Mouse (Mus musculus) cerebellum, adult 11 months (tissue): ENCODE results near the gene Gm49318.
"Not testable (repeated sequence)": the region's sequence is repeated elsewhere in the genome, so short reads cannot be mapped to it uniquely, and the experiment has no call there.

ENCODE experiments used
- DNase-seq: peaks from one replicate; pipeline ENCODE4 v3.0.0; 2022

Gene Gm49318

DNA sequence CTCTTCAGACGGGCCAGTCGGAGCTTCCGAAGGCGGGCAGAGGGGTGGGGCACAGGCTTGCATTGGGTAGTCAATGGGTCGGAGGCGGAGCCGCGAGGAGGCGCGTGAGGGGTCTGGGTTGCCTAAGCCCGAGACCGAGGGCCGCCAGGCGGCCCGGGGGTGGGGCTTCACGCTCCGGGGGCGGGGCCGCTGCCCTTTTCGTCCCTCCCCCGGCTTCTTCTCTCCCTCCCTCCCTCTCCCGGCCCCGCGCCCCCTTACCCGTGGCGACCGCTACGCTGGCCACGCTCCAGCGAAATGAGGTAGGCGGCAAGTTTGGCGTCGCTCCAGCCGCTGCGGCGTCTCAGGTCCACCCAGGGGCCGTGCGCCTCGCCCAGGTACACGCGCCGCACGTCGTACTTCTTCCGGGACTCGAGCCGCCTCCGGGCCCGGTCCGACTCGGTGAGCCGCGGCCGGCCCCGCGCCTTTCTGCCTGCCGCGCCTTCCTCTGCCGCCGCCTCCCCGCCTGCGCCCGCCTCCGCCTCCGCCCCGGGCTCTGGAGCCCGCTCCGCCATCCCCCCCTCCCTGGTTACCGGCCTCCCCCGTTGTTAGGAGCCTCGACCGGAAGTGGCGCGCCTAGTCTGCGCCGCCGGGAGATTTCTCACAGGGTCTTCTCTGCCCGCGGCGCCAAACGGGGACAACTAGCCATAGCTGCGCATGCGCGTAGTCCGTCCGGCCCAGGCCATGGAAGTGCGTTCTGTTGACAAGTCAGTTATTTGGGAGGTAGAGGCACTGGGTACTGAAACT is at the start of gene Gm49318, which contains the start of gene Zfp653:
Gene Gm49318 (minus strand): TSS at position 469 of the 783 bp plus-strand sequence.
Gene Zfp653 (minus strand): TSS at position 586 of the 783 bp plus-strand sequence.
- DNase-seq = peak; percentile 97

DNA sequence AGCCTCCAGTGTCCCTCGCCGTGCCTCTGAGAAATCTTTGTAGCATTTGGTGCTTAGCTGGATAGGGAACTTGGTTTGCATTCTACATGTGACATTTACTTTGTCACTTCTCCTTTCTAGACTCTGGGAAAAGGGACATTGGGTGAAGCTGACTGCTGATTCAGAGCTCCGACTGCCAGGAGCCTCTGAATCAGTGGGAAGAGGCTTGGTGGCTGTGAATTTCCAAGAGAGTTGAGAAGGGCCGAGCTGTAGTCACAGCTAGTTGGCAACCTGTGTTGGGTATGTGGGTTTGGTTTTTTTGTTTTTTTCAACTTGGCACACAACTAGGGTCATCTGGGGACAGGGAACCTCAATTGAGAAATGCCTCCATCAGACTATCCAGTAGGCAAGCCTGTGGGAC is 48.5 kb upstream of the Gm49318 start:
- no peak for DNase-seq

DNA sequence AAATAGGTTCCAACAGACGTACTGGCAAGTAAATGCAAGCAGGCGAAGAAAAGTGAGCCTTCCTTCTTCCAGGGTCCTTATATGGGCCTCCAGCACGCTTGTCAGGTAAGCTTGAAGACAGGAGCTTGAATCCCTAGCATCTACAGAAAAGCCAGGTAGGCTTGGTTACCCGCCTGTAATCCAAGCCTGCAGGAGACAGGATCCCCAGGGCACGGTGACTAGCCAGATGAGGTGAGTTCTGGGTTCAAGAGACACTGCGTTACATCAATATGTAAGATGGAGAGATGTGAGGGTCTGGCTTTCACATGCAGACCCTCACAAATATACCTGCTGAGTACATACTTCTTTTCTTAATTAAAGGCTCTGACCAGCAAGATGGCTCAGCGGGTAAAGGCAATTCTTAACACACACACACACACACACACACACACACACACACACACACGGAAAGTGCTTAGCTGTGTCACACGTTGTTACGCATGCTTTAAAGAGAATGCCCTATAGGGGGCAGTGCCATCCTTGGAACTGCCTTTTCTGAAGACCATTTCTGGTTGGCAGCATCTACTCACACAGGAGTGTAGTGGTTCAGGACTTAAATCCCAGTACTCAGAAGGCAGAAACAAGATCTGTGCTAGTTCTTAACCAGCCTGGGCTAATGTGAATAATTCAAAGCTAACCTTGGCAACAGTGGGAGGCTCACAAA is 46.8 kb upstream of the Gm49318 start:
- peak; percentile 61 for DNase-seq

DNA sequence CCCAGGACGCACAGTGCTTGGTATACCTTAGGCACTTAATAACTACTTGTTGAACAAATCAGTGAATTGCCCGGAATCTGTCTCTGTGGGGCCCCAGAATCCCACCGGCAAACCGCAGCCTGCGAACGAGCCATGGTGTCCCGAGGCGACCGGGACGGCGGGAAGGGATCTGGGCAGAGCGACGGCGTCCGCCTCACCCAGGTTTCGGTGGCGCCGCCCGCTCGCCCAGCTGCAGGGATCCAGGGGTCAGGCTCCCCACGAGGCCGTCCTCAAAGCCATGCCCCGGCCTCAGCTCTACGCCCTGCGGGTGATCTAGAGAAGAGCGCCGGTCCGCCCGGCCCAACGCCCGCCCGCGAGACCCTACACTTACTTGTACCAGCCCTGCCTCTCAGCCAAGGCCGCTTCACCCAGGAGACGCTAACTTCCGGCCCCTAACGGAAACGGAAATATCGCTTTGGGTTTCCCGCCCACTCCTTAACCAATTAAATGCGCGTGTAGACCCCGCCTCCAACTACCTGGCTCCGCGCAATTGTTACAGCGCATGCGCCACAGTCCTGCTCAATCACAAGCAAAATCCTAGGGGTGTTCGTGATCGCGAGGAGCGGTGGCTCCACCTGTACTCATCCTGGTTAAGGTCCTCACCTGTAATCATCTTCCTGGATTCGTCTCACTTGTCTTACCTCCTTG is 45.8 kb upstream of the Gm49318 start, which contains the start of gene Elof1:
Gene Elof1 (minus strand): TSS at position 433 of the 687 bp plus-strand sequence.
- DNase-seq = peak; percentile 96

DNA sequence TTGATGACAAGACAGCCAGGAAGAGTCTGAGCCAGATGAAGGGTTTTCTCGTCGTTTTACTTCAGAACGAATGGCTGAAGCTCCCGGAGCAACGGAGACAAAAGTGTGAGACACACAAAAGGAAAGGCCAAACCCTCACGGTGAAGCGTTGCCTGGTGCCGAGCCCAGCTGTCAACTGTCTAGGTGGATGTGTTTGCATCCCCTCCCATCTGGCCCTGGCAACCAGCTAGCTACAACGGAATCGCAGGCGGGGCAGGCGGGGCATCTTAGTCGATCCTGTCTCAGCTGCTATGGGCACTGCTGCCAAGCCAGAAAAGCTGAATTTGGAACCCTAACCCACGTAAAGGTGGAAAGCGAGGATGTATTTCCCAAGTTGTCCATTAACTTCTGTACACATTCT is 45.0 kb upstream of the Gm49318 start:
- peak; percentile 20 for DNase-seq

DNA sequence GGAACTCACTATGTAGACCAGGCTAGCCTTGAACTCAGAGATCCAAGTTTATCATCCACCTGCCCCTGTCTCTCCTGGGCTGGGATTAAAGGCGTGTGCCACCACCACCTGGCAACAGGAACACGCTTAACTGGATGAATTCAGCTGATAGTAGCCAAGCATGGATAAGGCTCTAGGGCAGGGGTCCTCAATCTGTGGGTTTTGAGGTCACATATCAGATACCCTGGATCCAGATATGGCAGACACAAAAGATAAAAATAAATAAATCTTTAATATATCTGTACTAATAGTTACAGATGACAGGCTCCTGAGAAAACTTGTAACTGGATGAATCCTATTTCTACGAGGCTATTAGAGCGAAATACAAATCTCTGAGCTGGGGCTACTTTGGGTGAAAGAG is 44.6 kb upstream of the Gm49318 start:
- DNase-seq = no peak

DNA sequence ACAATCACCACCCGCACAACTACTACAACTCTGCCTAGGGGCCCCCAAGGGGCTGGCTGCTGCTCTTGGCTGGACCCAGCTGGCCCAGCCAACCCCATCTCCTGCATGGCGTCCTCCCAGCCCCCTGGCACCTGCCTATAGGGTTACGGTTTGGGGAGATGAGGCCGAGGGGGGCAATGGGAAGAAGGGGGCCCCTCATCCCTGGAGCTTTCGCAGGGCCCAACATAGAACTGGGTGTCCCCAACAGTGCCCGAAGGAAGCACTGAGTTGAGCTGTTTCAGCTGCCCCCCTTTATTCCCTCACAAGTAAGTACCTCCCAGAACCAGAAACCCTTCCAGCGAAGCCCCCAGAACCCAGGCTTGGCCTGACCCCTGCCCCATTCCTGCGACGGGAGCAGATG is 37.1 kb upstream of the Gm49318 start:
- DNase-seq = no peak

DNA sequence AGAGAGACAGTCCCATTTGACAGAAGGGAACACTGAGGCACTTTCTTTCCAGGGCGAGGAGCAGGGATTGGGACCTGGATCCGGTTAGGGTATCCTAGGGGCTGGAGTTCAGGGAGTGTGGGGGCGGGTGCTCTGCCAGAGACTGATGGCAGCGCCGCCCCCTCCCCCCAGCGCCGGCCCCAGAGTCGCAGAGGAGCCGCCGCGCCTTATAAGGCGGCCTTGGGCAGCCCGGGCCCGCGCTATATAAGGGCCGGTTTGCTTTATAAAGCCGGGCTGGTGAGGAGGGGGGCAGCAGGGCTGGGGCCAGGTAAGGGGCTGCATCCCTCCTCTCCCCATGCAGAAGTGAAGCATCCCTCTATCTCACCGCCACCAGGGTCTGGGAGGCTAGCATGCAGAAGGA is 28.9 kb upstream of the Gm49318 start:
- no peak for DNase-seq

DNA sequence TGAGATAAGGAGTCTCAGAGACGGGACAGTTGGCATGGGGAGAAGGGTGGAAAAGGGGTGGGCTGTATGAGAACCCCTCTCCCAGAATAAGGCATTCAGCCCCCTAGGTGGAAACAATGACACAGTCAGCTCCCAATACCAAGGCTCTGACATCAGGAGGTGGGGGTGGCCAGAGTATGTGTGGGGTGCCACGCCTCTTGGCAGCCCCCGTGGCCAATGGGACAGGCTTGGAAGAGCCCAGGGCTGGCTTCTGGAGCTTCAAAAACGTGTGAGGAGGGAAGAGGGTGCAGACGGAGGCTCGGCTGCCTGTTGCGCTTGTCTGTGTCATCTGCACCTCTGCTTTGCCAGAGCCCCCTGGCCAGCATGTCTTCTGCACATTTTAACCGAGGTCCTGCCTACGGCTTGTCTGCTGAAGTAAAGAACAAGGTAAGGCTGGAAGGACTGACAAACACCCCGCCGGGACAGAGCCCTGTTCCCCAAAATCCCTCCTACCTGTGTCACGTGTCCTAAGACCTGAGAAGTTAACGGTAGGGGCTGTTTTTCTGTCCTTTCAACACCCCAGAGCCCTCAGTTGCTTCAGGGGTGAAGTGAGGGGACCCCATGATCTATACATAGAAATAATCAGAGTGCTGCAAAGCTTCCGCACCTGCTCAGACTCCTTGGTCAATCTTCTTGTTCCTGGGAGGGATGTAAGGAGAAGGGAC is 28.1 kb upstream of the Gm49318 start, which contains the start of gene Cnn1:
Gene Cnn1 (plus strand): TSS at position 224 of the 704 bp plus-strand sequence.
- no peak for DNase-seq

DNA sequence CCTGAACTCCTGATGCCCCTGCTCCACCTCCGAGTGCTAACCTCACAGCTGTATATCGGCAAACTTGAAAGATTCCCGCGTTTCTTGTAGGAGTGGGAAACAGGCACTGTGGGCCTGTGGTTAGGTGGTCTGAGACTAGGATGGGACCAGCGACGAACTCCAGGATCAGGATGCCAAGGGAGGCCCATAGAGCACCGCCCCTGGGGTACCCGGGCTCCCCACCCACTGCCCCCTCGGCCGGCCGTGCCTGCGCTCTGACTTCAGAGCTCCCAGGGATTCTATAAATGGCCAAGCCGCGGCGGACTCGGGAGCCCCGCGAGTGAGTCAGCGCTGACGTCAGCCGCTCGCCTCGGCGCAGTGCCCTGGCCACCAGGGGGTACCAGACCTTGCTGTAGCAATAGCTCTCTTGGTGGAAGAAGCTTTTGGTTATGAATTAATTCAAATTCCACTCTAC is 24.8 kb upstream of the Gm49318 start:
- DNase-seq = peak; percentile 77

DNA sequence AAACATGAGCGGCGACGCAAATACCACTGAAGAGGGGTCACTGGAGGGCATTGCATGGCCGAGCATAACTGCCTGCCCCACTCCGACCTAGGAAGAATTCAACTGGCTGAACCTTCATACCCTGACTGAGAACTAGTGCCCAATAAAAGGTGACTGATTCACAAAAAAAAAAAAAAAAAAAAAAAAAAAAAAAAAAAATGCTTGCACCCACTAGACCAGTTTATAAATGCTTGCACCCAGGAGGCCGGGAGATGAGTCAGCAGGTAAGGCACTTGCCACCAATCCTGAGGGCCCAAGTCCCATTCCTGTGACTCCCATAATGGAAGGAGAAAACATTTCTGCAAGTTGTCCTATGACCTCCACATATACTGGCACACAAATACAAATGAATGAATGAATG is 21.7 kb upstream of the Gm49318 start:
- DNase-seq = no peak

DNA sequence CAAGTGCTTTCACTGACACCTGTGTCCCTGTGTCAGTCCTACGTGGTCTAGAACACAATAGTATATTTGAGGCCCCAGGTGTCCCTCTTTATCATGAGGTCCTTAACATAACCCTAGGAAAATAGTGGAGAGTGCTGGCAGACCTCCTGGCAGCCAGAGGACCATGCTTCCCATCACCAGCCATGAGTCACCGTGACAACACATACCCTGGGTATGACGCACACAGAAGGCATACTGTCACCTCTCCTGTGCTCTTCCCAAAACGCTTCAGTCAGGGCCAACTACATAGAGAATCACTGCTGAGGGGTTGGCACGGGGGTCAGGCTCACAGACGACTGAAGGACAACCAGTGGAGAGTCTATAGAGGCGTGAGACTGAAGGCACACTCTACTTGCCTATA is 18.9 kb upstream of the Gm49318 start:
- DNase-seq = no peak

DNA sequence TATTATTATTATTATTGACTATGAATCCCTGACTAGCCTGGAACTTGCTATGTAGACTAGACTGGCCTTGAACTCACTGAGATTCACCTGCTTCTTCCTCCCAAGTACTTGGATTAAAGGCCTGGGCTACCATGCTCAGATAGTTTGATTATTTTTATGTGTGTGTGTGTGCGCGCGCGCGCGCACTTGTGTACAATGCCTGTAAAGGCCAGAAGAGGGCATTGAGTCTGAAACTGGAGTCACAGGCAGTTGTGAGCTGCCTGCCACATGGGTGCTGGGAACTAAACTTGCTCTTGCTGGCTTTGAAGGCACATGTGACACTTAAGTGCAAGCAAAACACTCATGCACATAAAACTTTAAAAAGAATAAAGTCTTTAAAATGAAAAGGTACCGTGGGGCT is 18.2 kb upstream of the Gm49318 start:
- DNase-seq = no peak

DNA sequence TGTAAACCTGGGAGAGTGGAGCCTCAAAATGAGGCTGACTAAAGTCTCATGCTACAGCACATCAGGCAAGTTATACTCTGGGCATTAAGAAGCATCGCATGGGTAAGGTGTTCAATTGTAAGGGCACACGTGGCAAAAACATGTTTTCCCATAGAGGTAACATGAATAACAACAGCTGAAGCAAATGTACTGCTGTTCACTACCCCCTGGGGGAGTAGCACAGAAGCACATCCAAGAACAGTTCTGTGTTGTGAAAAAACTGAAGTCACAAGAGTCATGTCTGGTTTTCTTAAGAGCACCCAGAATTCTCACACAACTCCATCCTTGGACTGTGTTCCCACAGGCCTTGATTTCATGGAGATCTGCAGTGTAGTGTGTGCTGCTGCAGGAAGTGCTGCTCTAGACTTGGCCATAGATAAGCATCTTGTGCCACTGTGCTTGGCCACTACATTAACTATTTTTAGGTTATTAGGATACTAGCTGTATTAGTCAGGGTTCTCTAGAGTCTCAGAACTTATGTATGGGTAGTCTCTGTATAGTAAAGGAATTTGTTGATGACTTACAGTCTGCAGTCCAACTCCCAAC is 16.1 kb upstream of the Gm49318 start:
- no peak for DNase-seq

DNA sequence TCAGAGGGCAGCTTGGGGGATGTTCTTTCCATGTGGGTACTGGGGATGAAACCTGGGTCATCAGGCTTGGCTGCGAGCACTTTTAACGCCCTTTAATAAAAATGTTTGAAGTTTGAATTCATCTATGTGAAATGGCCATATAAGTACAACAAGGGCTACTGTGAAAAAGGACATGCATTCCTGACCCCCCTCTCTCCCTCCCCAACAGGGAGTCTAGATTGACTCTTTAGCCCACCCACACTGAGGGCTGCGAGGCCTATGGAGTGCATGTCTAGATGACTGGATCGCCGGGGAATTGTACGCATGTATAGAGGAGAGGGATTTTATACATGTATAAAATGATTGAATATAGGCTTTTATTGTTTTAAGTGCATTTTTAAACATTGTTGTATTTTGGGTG is 15.0 kb upstream of the Gm49318 start:
- no peak for DNase-seq

DNA sequence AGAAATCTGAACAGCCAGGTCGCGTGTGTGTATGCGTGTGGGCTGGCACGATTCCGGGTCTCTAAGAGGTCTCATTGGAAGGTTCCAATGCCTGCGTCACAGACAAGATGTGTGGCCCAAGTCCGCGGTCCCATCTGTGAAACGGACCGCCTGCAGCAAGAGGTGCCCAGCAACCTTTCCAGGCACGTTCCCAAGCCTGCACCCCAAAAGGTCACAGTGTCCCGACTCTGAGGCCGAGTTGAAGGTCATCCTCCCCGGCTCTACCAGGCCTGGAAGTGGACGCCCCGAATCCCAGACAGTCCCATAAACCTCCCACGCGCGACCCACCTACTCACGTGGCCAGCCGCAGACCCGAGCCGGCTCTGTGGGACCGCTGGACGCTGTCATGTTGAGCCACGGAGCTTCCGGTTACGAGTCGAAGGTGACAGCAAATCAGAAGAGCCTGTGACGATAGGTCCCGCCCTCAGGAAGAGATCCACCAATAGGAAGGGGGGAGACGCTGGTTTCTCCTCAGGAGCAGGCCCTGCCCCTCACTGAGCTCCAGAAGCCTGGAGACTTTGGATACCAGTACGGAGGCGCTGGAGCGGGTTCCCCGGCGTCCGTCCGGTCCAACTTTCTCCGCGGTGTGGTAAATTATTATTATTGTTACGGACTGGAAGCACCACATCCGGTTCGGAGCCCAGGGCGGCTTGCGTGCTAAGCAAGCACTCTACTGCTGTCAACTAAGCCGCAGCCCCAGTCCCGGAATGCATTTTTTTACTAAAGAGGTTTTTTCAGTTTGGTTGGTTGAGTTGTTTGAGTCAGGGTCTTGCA is 14.2 kb upstream of the Gm49318 start, which contains the start of gene Ecsit:
Gene Ecsit (minus strand): TSS at position 417 of the 813 bp plus-strand sequence.
- DNase-seq = peak; percentile 93

DNA sequence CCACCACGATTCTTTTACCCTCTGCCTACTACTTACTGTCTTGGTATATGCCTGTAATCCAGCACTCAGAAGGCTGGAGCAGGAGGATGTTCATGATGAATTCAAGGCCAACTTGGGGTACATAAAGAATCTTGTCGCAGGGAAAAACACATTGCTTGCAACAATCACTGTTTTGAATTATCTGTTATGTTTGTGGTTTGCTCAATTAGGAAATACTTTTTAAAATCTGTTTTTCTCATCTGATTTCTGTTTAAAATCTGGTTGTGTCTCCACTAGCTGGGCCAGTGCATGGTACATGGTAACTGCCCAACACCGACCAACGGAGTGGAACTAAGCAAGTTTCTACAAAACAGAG is 13.6 kb upstream of the Gm49318 start:
- DNase-seq = no peak

DNA sequence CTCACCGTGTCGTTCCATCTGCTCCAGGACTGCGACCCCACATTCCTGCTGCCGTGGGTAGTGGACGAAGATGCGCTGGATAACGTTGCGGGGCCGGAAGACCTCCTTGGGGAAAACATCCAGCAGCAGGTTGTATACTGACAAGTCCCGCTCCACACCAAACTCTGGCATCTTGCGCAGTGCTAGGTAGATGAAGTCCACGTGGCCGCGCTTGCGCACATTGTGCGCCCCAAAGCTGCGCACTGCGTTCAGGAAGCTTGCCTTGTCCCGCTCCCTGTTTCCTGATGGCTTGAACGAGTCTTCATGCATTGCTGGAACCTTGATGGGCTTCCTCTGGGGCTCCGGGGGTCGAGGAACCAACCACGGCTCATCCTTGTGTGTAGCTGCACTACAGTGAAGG is 5.2 kb upstream of the Gm49318 start:
- DNase-seq = peak; percentile 14

DNA sequence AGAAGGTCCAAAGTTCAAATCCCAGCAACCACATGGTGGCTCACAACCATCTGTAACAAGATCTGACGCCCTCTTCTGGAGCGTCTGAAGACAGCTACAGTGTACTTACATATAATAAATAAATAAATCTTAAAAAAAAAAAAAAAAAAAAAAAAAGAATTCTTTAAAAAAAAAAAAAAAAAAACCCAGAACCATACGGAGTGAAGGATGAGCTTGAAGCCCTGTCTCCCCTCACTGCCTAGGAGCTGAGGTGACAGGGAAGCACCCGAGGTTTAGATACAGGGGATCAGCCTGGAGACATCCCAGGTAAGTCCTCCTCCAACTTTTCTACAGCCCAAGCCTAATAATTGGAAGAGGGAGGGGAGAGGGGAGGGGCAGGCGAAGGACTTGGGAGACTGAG is 4.7 kb upstream of the Gm49318 start:
- DNase-seq = not testable (repeated sequence)

DNA sequence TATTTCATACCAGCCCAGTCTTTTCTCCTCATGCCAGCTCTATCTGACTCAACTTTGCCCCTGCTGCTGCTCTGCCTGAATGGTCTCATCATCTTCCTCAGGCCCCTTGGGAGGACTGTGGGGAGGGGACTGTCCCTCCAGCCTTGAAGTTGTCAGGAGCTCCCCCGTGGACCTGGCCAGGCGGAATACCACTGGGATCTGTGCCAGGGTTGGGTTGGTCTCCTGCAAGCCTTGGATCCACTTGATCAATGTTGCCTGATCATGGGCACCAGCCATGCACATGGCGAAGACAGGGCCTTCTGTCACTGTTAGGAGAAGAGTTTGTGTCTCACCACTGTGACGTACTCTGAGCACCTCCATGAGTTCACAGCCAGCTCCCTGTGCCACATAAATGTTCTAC is 1.2 kb upstream of the Gm49318 start:
- peak; percentile 59 for DNase-seq

DNA sequence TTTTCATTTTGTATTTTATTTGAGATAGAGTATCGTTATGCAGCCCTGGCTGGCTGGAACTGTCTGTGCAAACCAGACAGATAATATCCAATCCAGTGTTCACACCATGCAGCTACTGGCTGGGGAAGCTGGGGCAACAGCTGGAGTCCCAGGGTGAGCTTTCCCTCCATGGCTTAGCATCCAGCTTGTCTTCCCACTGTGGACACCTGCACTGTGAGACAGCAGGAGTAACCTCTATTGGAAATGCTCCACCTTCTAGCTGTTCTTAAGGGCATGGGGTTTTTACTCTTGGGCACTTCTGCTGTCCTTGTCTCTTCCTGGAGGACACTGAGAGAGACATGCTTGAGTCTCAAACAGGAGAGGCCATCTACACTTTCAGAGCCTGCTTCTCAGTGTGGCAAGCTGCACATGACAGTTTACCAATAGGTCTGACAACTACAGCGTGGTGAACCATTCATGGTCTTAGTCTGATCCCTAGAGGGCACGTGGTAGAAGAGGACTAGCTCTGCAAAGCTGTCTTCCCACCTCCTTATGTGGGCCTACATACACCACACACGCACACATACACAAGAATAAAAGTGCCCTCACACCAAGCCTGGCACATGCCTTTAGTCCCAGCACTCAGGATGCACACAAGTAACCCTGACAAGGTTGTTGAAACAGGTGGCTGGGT is 1.0 kb downstream of the Gm49318 start:
- DNase-seq = no peak
